Mouse (Mus musculus) heart, adult 2 months (tissue): ENCODE measurements around the gene Nubpl. TPM values are rescaled to one million over a fixed set of nuclear protein-coding genes. Genes with fewer than 3 reads are reported as not detected.

Experiments used
- DNase-seq, 2 experiments: peaks; one replicate each; pipeline ENCODE4 v3.0.0; 2021
- H3K27ac ChIP-seq: fragments of 200-600 bp; 2 replicates; pipeline ENCODE4 v1.8.1; 2022
- H3K27me3 ChIP-seq: fragments of 200-500 bp; 2 replicates; pipeline ENCODE4 v1.6.1; 2012; ENCODE audit warnings: mild to moderate bottlenecking, low read length, inconsistent platforms, mixed read lengths; ENCODE audit not compliant: control insufficient read depth, insufficient read depth
- H3K36me3 ChIP-seq: fragments of 200-500 bp; 2 replicates; pipeline ENCODE4 v1.6.1; 2012; ENCODE audit warnings: low read length, inconsistent platforms; ENCODE audit not compliant: control insufficient read depth, insufficient read depth
- H3K4me1 ChIP-seq: fragments of 200-500 bp; 2 replicates; pipeline ENCODE4 v1.6.1; 2011; ENCODE audit warnings: low read length; ENCODE audit not compliant: control insufficient read depth, insufficient read depth
- H3K4me3 ChIP-seq: fragments of 200-600 bp; 2 replicates; pipeline ENCODE4 v1.8.1; 2022
- H3K79me2 ChIP-seq: fragments of 200-500 bp; replicated peaks from 2 replicates; pipeline ENCODE4 v1.6.1; 2012; ENCODE audit warnings: mild to moderate bottlenecking, inconsistent platforms, low read length, moderate library complexity, mixed read lengths; ENCODE audit not compliant: control insufficient read depth, insufficient read depth
- H3K9ac ChIP-seq: fragments of 200-500 bp; 2 replicates; pipeline ENCODE4 v1.6.1; 2012; ENCODE audit warnings: low read depth, mild to moderate bottlenecking, control low read depth, inconsistent platforms, low read length, mixed read lengths
- CTCF ChIP-seq: fragments of 200-600 bp; IDR thresholded peaks from 2 replicates; pipeline ENCODE4 v1.8.1; 2022; ENCODE audit warnings: antibody characterized with exemption, mild to moderate bottlenecking, moderate library complexity
- EP300 ChIP-seq: fragments of 200-500 bp; IDR thresholded peaks from 2 replicates; pipeline ENCODE4 v1.6.1; 2011; ENCODE audit warnings: low read depth, low read length, control low read depth; ENCODE audit not compliant: insufficient read depth
- POLR2A ChIP-seq: fragments of 200-500 bp; IDR thresholded peaks from 2 replicates; pipeline ENCODE4 v1.6.1; 2011; ENCODE audit warnings: mild to moderate bottlenecking, low read depth, low read length, control low read depth; ENCODE audit not compliant: insufficient read depth
- WGBS: fragments of 180-500 bp; shearing (Covaris S2); methylation state at CpG from one replicate; pipeline ENCODE4 v1.1.7; 2018; 5-methylcytosine and 5-hydroxymethylcytosine counted together
- intact Hi-C: fragments of 180-260 bp; cut with DNase I; formaldehyde crosslinking; loops from one replicate; pipeline ENCODE4 v1.15.1; 2025
- polyA plus RNA-seq: library from polyadenylated mRNA; depleted of rRNA; stranded (reverse); fragments of >200 nt; gene quantifications from 2 replicates; pipeline ENCODE4 v1.2.3, GENCODE M21; 2012
- total RNA-seq, 2 experiments: library from RNA; stranded (reverse); gene quantifications; 2 replicates each; pipeline ENCODE4 v1.2.3; 2021

Nubpl gene
- total and polyA plus RNA-seq, 3 experiments: 3.2 to 10.3 (median 7.5) TPM

GRCm38 (mm10) chr12:52129072-52129471, 31.5 kb downstream of the Nubpl start:
- no peak overlapping the region for H3K4me3 ChIP-seq
- H3K27ac ChIP-seq: no peak overlapping the region
- TF ChIP-seq POLR2A (no peak), CTCF (no peak), EP300 (no peak)
- WGBS: 87% methylated on average over 3 of the region's 3 CpGs
- no peak overlapping the region for H3K9ac ChIP-seq
- no peaks in the 10 kb centered on the region for H3K27me3 ChIP-seq
- H3K79me2 ChIP-seq: no peaks in the 10 kb centered on the region
- no peaks in the 10 kb centered on the region for H3K36me3 ChIP-seq
- H3K4me1 ChIP-seq: peaks cover 3% of the 10 kb centered on the region
- no peak for DNase-seq
- intact Hi-C loops: no loop called here

- Histone ChIP-seq H3K4me3 (no peak overlapping the region), H3K27ac (no peak overlapping the region), H3K36me3 (no peaks in the 10 kb centered on the region), H3K27me3 (no peaks in the 10 kb centered on the region), H3K9ac (no peak overlapping the region), H3K79me2 (no peaks in the 10 kb centered on the region), H3K4me1 (no peaks in the 10 kb centered on the region)
- WGBS: 27% methylated on average over 10 of the region's 10 CpGs
- peak; percentile 14 to 30 for DNase-seq
- no peak for TF ChIP-seq CTCF
- no peak for TF ChIP-seq EP300
- no peak for TF ChIP-seq POLR2A
- intact Hi-C loops: no loop called here
Measured at GRCm38 (mm10) chr12:52132256-52132655, 34.7 kb downstream of the Nubpl start.

GRCm38 (mm10) chr12:52138296-52138695, 40.8 kb downstream of the Nubpl start:
- intact Hi-C loops: no loop called here
- H3K4me3 ChIP-seq: no peak overlapping the region
- TF ChIP-seq POLR2A: no peak
- TF ChIP-seq CTCF: no peak
- no peak for TF ChIP-seq EP300
- H3K36me3 ChIP-seq: no peaks in the 10 kb centered on the region
- no peaks in the 10 kb centered on the region for H3K79me2 ChIP-seq
- no peak overlapping the region for H3K9ac ChIP-seq
- DNase-seq: no peak
- no peak overlapping the region for H3K27ac ChIP-seq
- no peaks in the 10 kb centered on the region for H3K4me1 ChIP-seq
- H3K27me3 ChIP-seq: no peaks in the 10 kb centered on the region
- WGBS: 94% methylated on average over 4 of the region's 4 CpGs

GRCm38 (mm10) chr12:52146639-52147038, 49.1 kb downstream of the Nubpl start:
- intact Hi-C loops: no loop called here
- no peak for TF ChIP-seq POLR2A
- no peak for TF ChIP-seq CTCF
- TF ChIP-seq EP300: no peak
- H3K36me3 ChIP-seq: no peaks in the 10 kb centered on the region
- H3K27me3 ChIP-seq: no peaks in the 10 kb centered on the region
- no peak for DNase-seq
- H3K4me3 ChIP-seq: no peak overlapping the region
- 77% methylated on average over 2 of the region's 2 CpGs for WGBS
- H3K4me1 ChIP-seq: no peaks in the 10 kb centered on the region
- no peaks in the 10 kb centered on the region for H3K79me2 ChIP-seq
- no peak overlapping the region for H3K27ac ChIP-seq
- no peak overlapping the region for H3K9ac ChIP-seq

GRCm38 (mm10) chr12:52149448-52149847, 51.9 kb downstream of the Nubpl start:
- intact Hi-C loops: no loop called here
- no peak for DNase-seq
- TF ChIP-seq EP300: no peak
- TF ChIP-seq CTCF: no peak
- no peak for TF ChIP-seq POLR2A
- no peak overlapping the region for H3K4me3 ChIP-seq
- no peaks in the 10 kb centered on the region for H3K4me1 ChIP-seq
- no peaks in the 10 kb centered on the region for H3K36me3 ChIP-seq
- no peak overlapping the region for H3K9ac ChIP-seq
- no peaks in the 10 kb centered on the region for H3K27me3 ChIP-seq
- no peak overlapping the region for H3K27ac ChIP-seq
- no peaks in the 10 kb centered on the region for H3K79me2 ChIP-seq
- 61% methylated on average over 3 of the region's 3 CpGs for WGBS

DNA sequence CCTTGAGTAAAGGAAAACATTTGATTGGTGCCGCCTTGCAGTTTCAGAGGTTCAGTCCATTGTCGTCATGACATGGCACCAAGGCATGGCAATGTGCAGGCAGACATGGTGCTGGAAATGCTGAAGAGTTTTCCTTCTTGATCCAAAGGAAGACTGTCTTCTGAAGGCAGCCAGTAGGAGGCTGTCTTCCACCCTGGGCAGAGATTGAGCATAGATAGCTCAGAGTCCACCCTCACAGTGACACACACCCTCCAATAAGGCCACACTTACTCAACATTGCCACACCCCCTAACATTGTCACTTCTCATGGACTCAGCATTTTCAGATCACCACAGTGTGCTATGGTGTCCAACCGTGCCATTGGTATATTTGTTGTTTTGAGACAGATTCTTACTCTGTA, 54.5 kb downstream of the Nubpl start:
- no peak for DNase-seq
- intact Hi-C loops: no loop called here
- Histone ChIP-seq H3K36me3 (no peaks in the 10 kb centered on the region), H3K9ac (no peak overlapping the region), H3K79me2 (no peaks in the 10 kb centered on the region), H3K4me3 (no peak overlapping the region), H3K4me1 (no peaks in the 10 kb centered on the region), H3K27me3 (no peaks in the 10 kb centered on the region), H3K27ac (no peak overlapping the region)
- WGBS: 97% methylated on average over 3 of the region's 3 CpGs
- TF ChIP-seq POLR2A (no peak), CTCF (no peak), EP300 (no peak)
